Mouse (Mus musculus): ENCODE measurements around the gene Nacad.

DNA sequence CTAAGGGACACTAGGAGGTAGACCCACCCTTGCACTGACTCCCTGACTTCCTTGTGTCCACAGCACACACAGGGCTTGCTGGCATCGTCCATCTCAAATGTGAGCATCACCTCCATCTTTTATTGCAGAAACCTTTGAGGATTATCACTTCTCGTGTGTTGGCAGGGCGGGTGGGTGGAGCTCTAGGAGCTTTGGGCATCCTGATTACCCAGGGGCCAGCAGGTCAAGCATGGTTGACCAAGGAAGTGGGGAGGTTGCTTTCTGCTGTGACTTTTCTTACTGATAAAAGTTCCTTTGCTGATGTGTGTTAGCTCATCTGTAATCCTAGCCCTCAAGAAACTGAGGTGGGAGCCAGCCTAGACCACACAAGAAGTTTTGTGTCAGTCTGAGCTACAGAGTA is 29.7 kb downstream of the Nacad start:
- TF ChIP-seq CTCF (IDR thresholded peaks at IDR 0.05; ENCODE audit: extremely low read depth, insufficient read depth, low read length) (no peak), POLR2A (IDR thresholded peaks at IDR 0.05; ENCODE audit: extremely low read depth, insufficient read depth, low read length) (no peak)
